Mouse (Mus musculus) MEL (cell line): ENCODE measurements around the gene Igfbp6.

Source experiments
- CHD1 ChIP-seq: IDR thresholded peaks from 2 replicates; pipeline ENCODE4 v1.6.1; 2012; ENCODE audit warnings: low read depth, mild to moderate bottlenecking, inconsistent platforms, low read length, improper control_type of control experiment
- CTCF ChIP-seq, 3 experiments: IDR thresholded peaks in 2 of 3; conservative IDR thresholded peaks in 1 of 3; 2 replicates each; pipeline ENCODE4 v1.5.1; 2011 to 2012; ENCODE audit warnings: low read length in 3 of 3, low read depth in 2 of 3, mild to moderate bottlenecking in 2 of 3, improper control_type of control experiment in 1 of 3, inconsistent platforms in 1 of 3, mixed read lengths in 1 of 3, moderate library complexity in 1 of 3; ENCODE audit not compliant: control insufficient read depth in 1 of 3, insufficient read depth in 1 of 3, poor library complexity in 1 of 3, severe bottlenecking in 1 of 3
- EP300 ChIP-seq, 2 experiments: IDR thresholded peaks; 2 replicates each; pipeline ENCODE4 v1.6.1; 2011; ENCODE audit warnings: improper control_type of control experiment in 2 of 2, low read length in 2 of 2, low read depth in 1 of 2, mild to moderate bottlenecking in 1 of 2
- GABPA ChIP-seq: IDR thresholded peaks from 2 replicates; pipeline ENCODE4 v1.6.1; 2012; ENCODE audit warnings: low read depth, mild to moderate bottlenecking, inconsistent platforms, low read length, improper control_type of control experiment, moderate library complexity
- HCFC1 ChIP-seq: IDR thresholded peaks from 2 replicates; pipeline ENCODE4 v1.6.1; 2012; ENCODE audit warnings: low read depth, mild to moderate bottlenecking, inconsistent platforms, low read length, improper control_type of control experiment, moderate library complexity
- MAZ ChIP-seq: IDR thresholded peaks from 2 replicates; pipeline ENCODE4 v1.6.1; 2012; ENCODE audit warnings: low read depth, mild to moderate bottlenecking, inconsistent platforms, low read length, improper control_type of control experiment
- POLR2A ChIP-seq, 2 experiments: IDR thresholded peaks; 2 replicates each; pipeline ENCODE4 v1.6.1; 2011 to 2012; ENCODE audit warnings: low read length in 2 of 2, mild to moderate bottlenecking in 2 of 2, control low read depth in 1 of 2, improper control_type of control experiment in 1 of 2, low read depth in 1 of 2, moderate library complexity in 1 of 2; ENCODE audit not compliant: control insufficient read depth in 1 of 2, insufficient read depth in 1 of 2, poor library complexity in 1 of 2
- UBTF ChIP-seq: IDR thresholded peaks from 2 replicates; pipeline ENCODE4 v1.6.1; 2012; ENCODE audit warnings: low read depth, mild to moderate bottlenecking, inconsistent platforms, low read length, improper control_type of control experiment, moderate library complexity, borderline replicate concordance; ENCODE audit not compliant: insufficient read depth
- USF1 ChIP-seq: IDR thresholded peaks from 2 replicates; pipeline ENCODE4 v1.6.1; 2014; ENCODE audit warnings: low read depth, mild to moderate bottlenecking, inconsistent platforms, low read length, improper control_type of control experiment, moderate library complexity
- USF2 ChIP-seq, 2 experiments: IDR thresholded peaks; 2 replicates each; pipeline ENCODE4 v1.6.1; 2011 to 2012; ENCODE audit warnings: improper control_type of control experiment in 2 of 2, low read length in 2 of 2, borderline replicate concordance in 1 of 2, inconsistent platforms in 1 of 2, low read depth in 1 of 2, mild to moderate bottlenecking in 1 of 2; ENCODE audit not compliant: insufficient read depth in 1 of 2

- no peak for TF ChIP-seq POLR2A (IDR thresholded peaks at IDR 0.05; ENCODE audit: control insufficient read depth in 1 of 2, insufficient read depth in 1 of 2, low read depth in 1 of 2, low read length in 2 of 2, poor library complexity in 1 of 2)
- TF ChIP-seq UBTF: no peak
- no peak for TF ChIP-seq CHD1
- no peak for TF ChIP-seq USF1
- no peak for TF ChIP-seq CTCF (IDR thresholded peaks at IDR 0.05 in 2 of 3, conservative IDR thresholded peaks at IDR 0.05 in 1 of 3; ENCODE audit: control insufficient read depth in 1 of 3, insufficient read depth in 1 of 3, low read depth in 2 of 3, low read length in 3 of 3, poor library complexity in 1 of 3, severe bottlenecking in 1 of 3)
- no peak for TF ChIP-seq USF2 (IDR thresholded peaks at IDR 0.05; ENCODE audit: borderline replicate concordance in 1 of 2, insufficient read depth in 1 of 2, low read depth in 1 of 2, low read length in 2 of 2)
- TF ChIP-seq GABPA: no peak
- TF ChIP-seq EP300 (IDR thresholded peaks at IDR 0.05; ENCODE audit: low read depth in 1 of 2, low read length in 2 of 2): no peak
- TF ChIP-seq HCFC1: no peak
- TF ChIP-seq MAZ: no peak
Observed at GRCm38 (mm10) chr15:102152646-102153045, 8.5 kb downstream of the Igfbp6 start.
